Mouse (Mus musculus) right cerebral cortex, postnatal 10 days (tissue): Measurements from ENCODE around the gene Gm4567.
"Not testable (repeated sequence)": the region's sequence is repeated elsewhere in the genome, so short reads cannot be mapped to it uniquely, and the experiment has no call there.

Experiments used
- DNase-seq, 2 experiments: peaks; one replicate each; pipeline ENCODE4 v3.0.0; 2021; ENCODE audit warnings: low spot score in 2 of 2

The Gm4567 gene

GRCm38 (mm10) chr7:22719610-22720009, at the start of gene Gm4567:
TSS of gene Gm4567 (minus strand) at chr7:22719710.
- not testable (repeated sequence) for DNase-seq

DNA sequence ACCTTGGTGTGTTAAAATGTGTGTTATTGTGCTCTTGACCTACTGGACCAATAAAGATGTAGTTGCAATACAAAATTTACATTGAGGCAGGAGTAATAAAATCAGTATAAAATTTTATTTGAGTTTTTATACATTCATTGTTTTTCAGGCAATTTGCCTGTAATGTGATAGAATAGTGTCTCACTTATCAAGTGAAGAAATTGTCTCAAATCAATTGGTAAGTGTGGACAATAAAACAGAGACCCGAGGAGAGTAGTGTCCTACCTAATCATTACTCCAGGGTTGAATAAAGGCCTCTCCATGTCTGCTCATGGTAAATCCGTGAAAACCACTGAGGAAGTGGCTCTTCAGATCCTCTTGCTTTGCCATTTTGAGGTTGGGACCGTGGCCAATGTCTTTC, 41.9 kb upstream of the Gm4567 start, which contains the start of gene Vmn1r157:
Vmn1r157 (plus strand) TSS at position 301 of the 400 bp plus-strand sequence.
- not testable (repeated sequence) for DNase-seq

- DNase-seq, result not testable (repeated sequence)
Measured at GRCm38 (mm10) chr7:22692217-22692616, 27.3 kb downstream of the Gm4567 start, which contains the start of gene Gm8693. TSS of gene Gm8693 (minus strand) at chr7:22692317.
